8 mouse cellular contexts compared by ENCODE assay signal in the genomic region with DNA sequence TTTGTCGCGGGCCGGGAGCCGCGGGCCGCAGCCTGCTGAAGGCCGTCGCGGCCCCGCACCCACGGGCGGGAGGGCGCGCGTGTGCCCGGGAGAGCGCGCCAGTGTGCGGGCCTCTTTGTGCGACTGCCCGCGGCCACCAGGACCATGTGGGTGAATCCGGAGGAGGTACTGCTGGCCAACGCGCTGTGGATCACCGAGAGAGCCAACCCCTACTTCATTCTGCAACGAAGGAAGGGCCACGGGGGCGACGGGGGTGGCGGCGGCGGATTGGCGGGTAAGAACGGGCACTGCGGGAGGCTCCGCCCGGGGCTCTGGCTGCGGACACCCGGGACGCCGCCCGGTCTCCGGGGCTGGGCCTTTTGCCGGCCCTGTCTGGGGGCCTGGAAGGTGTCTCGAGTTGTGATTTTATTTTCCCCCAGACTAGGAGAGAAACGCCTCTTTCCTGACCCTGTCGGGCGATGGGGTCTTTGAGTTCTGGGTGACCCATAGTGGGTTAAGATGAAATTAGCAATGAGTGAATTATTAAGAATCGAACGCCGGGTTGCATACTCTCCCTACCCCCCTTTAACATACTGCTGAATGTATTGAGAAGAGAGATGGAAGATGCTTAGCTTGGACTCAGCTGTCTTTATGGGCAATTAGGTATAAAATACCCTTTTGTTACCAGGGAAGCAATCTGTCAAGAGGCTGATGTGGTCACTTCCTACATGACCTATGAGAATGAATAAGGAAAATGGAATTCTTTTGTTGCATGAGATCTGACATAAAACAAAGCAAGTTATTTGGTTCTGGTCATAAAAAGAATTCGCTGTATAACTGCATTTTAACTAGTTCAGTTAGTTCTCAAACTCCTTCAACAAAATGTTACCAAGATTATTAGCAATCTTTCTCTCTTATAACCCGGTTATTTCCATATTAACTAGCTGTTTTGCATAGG. TPM values are rescaled to one million over a fixed set of nuclear protein-coding genes. Genes with fewer than 3 reads are reported as not detected.
A peak's percentile ranks its signal among the peaks of the same experiment; 100 is the strongest.
DNase-seq lines count a peak whose midpoint lies in the region; ATAC-seq lines count a peak whose summit lies in the region.

A gene (minus strand): TSS at position 240 of the 937 bp plus-strand sequence.

- peak; percentile 79 to 86 for DNase-seq in adrenal gland, adult (ENCODE audit: inconsistent age in 2 of 2, low spot score in 1 of 2)
- peak; percentile 63 for DNase-seq in cerebellum, adult 9-10 months
- DNase-seq in frontal cortex, postnatal 14 days (ENCODE audit: low spot score in 2 of 2), result peak; percentile 29 to 54
- DNase-seq in layer of hippocampus, adult 9-11 months, result peak; percentile 37
- peak; percentile 49 to 53 for DNase-seq in lung, adult 18-20 months
- DNase-seq in urinary bladder, postnatal 14 days (ENCODE audit: low spot score), result peak; percentile 60

- H3K4me3 ChIP-seq in neural tube, embryonic 13.5 days, result peak within 1 kb of the TSS; percentile 76

- H3K4me2 ChIP-seq in neural tube, embryonic 13.5 days, result peak within 1 kb of the TSS; percentile 68

- no peaks in the 10 kb centered on the region for H3K36me3 ChIP-seq in neural tube, embryonic 13.5 days

- peak within 1 kb of the TSS; percentile 94 for H3K27ac ChIP-seq in neural tube, embryonic 13.5 days (replicated peaks)

- 2% methylated on average over 54 of the region's 54 CpGs for WGBS in neural tube, embryonic 13.5 days

- no peaks in the 10 kb centered on the region for H3K9me3 ChIP-seq in neural tube, embryonic 13.5 days

- peak; percentile 20 to 52; a peak in 2 of 4 replicates for ATAC-seq in hematopoietic stem cell, adult 5-6 weeks (replicated peaks in 1 of 2; ENCODE audit: insufficient read depth in 1 of 2, low FRiP score in 2 of 2, low TSS enrichment in 1 of 2, low read depth in 1 of 2, poor library complexity in 2 of 2, severe bottlenecking in 2 of 2)
- peak; percentile 81 for ATAC-seq in neural tube, embryonic 13.5 days (ENCODE audit: low read depth)

- peak within 1 kb of the TSS; percentile 88 for H3K9ac ChIP-seq in neural tube, embryonic 13.5 days

- H3K4me1 ChIP-seq in neural tube, embryonic 13.5 days (replicated peaks), result peaks cover 37% of the 10 kb centered on the region

- peaks cover 5% of the 10 kb centered on the region; the same call in 1 of the 2 replicates for H3K27me3 ChIP-seq in neural tube, embryonic 13.5 days

RNA-seq across cellular contexts. Expression of the gene that starts here (rescaled TPM):
- 0.56 and 2.2 TPM in 2 replicates for total RNA-seq in hematopoietic stem cell, adult 5-6 weeks (2017)
- 6.7 and 6.9 TPM in 2 replicates for polyA plus RNA-seq in neural tube, embryonic 13.5 days (2015; fragmentation: Nextera tagmentation; extraction: Ambion mirVana)

Comparison
In these comparisons a context has a peak if more than half of its experiments do, and no peak if none do; other contexts are left out.
1. Peak in every context shown above with its lines: DNase-seq, ATAC-seq, H3K4me3 ChIP-seq and H3K27ac ChIP-seq.